Mouse (Mus musculus): ENCODE measurements around the gene Arhgap18.

GRCm38 (mm10) chr10:26958513-26958912, 205.3 kb downstream of the Arhgap18 start:
- TF ChIP-seq CTCF (IDR thresholded peaks at IDR 0.05; ENCODE audit: low read depth) (no peak), EP300 (IDR thresholded peaks at IDR 0.05; ENCODE audit: low read depth) (no peak)
